Mouse (Mus musculus): Measurements from ENCODE around the gene Hist1h2bh.
A peak's percentile ranks its signal among the peaks of the same experiment; 100 is the strongest.

Hist1h2bh gene

DNA sequence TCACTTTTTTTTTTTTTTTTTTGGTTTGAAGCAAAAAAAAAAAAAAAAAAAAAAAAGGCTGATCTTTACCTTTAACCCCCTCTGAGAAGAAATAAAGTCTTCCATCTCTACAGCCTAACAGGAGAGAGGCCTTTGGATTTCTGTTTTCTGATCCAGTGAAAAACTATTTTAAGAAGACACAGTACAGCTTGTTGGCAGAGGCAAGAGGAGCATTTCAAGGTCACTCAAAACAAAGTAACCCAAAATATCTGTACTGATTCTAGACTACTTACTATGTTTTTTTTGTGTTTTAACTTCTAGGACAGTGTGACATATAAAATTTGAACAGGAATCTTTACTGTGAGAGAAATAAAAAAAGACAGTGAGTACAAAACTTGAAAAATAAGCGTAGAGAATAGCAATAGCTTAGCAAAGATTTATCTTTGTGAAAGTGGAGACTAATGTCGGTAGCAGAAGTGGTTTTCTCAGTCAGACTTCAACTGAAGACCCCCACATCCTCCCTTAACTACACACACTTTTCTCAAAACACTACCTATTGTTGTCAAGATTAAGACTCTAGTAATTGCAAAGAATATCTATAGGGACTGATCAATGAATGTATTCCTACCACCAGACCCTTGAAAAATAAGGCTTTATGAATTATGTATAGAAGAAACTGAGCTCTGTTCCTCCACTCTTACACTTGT lies 13.6 kb downstream of the Hist1h2bh start:
- no peak for DNase-seq

DNA sequence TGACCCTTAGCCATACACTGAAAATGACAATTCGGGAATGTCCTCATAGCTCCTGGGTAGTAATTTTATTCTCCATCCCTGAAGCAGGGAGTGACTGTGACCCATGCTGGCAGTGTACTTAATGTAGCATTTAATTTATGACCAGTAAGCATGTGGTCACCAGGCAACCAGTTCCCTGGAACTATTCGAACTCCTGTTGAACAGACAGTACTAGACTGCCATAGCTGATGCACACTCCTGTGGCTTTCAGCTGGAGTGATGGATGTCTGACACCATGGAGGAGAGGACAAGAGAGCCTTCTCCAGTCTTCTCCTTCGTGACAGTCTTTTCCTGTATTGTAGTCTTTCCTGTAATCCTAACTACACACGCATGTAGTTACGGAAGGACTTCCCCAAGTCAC lies 14.2 kb downstream of the Hist1h2bh start:
- DNase-seq, result no peak

DNA sequence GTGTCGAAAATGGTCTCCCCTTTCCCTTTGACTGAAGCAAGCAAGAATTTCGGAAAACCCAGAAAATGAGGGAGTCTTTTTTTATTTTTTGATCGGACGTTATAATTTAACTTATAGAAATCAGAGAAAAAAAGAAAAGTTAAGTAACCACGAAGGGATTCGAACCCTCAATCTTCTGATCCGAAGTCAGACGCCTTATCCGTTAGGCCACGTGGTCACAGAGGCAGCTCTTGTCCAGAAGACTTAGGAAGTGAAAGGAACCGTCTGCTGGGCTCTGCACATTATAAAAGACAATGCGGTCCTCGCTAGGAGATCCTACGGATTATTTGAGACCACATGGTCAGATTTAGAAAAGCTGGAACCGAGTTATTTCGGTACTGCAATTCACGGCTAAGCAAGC lies 16.9 kb downstream of the Hist1h2bh start:
- DNase-seq, result peak; percentile 84

DNA sequence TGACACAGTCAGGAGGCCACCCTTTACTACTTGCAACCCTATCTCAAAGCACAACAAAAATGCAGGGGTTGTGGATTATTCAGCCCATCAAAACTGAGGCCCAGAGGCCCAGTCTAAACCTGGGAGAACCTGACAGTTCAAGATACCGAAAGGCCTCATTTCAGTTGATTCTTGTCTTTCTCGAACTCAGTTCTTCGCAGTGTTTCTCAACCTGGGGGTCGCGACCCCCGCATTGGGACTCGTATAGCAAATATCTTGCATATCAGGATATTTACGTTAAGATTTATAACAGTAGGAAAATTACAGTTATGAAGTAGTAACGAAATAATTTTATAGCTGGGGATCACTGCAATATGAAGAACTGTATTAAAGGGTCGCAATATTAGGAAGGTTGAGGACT lies 17.3 kb downstream of the Hist1h2bh start:
- DNase-seq, result no peak

DNA sequence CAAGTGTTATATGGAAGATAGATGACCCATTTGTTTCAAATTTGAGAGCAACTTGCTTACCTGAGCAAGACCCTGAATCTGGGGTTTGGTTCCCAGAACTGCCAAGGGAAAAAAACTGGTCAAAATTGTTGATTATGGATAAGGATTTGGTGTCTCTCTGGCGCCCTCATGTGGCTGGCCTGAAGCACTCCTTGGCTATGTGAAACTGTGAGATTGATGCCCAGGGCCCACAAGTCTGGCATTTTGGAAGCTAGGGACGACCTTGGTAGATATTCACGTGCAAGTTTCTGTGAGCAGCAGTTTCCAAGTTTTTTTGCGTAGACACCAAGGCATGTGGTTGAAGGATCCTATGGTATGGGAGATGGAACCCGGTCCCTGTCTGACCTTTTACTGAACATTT lies 18.5 kb downstream of the Hist1h2bh start:
- peak; percentile 64 for DNase-seq

DNA sequence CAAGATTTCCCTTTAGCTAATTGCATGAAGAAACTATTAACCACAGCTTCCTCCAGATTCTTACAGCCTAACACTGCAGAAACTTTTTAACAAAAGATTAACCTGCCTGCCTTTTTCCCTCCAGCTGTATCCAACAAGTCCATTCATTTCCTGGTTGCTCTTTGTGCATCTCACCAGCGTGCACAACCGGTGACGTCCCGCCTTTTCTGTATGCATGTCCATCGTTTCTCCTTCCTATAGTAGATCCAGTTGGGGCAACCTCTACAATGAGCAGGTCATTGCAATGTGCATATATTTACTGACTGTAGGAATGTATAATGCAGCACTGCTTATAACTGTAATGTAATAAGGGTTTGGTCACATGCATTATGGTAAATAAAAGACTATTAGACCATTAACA lies 19.2 kb downstream of the Hist1h2bh start:
- DNase-seq, result no peak

DNA sequence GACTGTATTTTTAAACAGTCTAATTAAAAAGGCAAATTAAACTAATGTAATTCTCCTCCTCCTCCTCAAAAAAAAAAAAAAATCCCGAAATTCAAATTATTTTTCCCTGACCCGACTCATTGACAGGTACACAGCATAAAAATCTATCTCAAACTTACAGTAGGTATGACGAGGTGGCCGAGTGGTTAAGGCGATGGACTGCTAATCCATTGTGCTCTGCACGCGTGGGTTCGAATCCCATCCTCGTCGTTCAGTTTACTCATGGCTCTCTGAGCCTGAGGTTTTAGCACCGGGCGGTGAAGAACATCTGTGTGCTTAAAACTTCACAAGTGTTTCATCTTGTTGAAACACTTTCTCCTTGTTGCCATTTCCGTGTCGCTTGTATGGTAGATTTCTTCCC lies 21.5 kb downstream of the Hist1h2bh start:
- peak; percentile 73 for DNase-seq

DNA sequence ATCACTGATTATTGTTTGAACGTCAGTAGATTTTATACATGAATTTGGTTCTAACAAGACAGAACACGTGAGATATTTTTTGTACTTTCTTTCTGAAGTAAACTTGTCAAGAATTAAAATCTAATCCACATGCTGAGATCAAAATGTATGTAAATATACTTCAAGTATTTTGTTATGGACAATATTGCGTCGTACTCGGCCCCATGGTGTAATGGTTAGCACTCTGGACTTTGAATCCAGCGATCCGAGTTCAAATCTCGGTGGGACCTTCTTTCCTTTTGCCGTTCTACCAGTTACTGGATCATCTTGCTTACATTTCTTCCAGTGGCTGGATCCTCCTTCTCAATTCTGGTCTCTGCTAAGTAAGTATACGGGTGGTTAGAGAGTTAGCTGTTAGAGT lies 23.8 kb downstream of the Hist1h2bh start:
- DNase-seq, result peak; percentile 68

DNA sequence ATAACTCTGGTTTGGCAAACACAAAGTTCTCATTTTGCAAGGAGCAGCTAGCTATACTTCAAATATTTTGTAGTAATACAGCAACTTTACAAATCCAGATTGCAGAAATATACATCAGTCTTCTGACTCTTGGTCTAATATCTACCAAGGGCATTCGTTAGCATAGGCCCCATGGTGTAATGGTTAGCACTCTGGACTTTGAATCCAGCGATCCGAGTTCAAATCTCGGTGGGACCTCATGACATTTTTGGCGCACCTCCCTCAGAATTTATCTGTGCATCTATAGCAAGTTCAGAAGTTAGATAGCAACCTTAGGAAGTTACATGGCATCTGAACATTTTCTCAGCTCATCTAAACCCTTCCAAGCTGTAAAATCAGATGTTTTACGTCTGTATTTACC lies 24.3 kb downstream of the Hist1h2bh start:
- peak; percentile 71 for DNase-seq

DNA sequence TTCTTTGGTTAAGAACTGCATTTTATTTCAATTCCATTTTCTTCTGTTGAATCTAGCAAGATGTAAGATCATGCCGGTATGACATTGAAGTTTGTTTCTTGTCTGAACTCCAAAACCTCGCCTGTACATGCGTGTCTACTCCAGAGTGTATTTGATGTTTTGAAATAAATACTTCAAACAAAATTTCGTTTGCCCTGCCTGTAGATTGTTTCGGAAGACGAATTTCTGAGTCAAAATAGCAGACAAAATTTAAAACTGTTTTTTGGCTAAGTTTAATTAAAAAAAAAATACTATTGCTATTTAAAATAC lies 24.9 kb downstream of the Hist1h2bh start:
- no peak for DNase-seq

DNA sequence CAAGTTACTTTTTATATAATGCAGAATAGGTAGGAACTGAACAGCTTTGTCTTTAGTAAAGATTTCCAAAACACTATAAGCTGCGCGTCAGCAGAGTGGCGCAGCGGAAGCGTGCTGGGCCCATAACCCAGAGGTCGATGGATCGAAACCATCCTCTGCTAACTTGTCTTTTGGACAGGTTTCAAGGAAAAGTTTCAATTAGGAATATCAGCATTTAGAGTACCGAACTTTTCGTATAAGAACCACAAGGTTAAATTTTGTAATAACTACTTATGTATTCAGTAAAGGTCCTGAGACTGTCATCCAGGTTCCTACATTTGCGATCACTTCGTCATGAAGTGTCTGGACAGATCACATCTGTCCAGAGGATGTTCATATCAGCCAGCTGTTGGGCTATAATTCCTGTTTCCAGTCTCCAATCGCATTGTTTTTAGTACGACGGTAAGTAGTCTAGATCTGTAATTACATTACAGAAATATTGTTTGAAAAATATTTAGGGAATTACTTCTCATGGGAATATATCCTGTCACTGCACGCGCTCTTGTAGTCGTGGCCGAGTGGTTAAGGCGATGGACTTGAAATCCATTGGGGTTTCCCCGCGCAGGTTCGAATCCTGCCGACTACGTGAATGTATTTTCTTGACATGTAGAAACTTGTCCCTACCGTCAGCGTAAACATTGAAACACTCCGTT lies 25.4 kb downstream of the Hist1h2bh start:
- DNase-seq, result peak; percentile 82

DNA sequence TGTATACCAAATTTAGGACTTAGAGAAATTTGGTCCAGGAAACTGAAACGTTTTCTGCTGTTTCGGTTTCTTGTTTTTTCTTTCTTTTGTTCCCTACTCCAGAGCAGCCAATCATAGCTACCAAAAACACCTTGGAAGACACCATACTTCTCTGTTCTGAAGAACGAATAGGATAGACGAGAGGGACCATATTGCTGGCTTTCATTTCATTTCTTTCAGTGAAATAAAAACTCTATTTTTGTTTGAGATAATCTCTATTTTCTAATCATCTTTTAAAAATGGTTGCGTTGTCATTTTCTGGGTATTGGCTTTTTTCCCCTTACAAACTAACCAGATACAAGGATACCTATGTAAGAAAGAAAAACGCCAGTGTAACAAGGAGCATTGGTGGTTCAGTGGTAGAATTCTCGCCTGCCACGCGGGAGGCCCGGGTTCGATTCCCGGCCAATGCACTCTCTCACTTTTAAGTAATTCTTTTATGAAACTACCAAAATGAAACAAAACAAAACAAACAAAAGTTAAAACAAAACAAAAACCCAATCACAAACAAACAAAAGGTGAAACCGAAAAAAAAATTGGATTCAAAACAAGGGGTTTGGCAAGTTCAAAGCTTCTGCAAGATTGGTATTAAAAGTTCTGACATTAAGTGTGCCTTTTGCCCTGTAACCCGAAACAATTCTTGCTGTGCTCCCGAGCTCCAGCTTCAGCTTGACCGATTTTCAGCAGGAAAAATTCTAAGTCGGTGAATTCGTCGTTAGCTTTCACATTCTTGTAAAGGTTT lies 26.2 kb downstream of the Hist1h2bh start:
- peak; percentile 54 for DNase-seq

DNA sequence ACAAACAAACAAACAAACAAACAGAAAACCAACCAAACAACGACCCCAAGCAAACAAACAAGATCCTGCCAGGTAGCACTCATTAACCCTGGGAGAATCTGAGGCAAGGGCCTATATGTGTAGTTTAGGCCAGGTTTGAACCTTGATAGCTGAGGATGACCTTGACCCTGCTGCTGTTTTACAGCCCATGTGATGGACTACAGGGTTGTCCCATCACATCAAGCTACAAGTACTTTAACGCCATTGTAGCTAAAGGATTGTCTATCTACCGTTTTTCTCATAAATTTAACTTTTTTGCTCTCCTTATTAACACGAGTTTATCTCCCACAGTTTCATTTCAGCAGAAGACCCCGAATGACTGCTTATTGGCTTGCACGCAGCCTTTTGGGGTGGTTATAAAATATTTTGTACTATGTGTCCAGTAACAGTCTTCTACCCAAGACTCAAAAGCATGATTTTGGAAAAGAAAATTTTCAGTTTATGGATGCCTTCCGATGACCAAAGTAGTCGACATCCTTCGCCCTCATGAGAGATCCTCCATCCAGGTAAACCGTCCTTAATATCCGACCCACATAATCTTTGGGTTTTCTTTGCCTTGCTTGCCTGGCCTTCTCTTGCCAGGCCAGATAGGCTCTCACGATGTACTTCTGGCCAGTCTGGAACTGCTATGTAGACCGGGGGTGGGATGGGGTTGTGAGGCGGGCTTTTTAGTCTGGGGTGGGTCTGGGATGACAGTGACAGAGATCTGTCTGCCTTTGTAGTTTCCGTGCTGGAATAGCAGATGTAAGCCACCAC lies 27.2 kb downstream of the Hist1h2bh start:
- no peak for DNase-seq

DNA sequence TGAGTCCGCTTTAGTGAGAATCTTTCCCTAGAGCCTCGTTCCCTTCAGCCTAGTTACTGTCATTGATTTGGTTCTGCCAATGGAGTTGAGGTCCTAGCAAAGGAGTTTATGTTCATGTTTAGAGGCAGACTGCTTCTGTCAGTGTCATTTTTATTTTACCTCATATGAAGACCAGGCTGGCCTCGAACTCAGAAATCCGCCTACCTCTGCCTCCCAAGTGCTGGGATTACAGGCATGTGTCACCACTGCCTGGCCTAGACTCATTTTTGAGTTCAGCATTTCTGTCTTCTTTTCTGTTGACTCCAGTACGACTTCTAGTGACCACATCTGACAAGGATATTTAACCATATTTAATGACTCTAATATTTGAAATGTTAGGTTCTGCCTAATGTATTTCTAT lies 27.9 kb downstream of the Hist1h2bh start:
- no peak for DNase-seq

DNA sequence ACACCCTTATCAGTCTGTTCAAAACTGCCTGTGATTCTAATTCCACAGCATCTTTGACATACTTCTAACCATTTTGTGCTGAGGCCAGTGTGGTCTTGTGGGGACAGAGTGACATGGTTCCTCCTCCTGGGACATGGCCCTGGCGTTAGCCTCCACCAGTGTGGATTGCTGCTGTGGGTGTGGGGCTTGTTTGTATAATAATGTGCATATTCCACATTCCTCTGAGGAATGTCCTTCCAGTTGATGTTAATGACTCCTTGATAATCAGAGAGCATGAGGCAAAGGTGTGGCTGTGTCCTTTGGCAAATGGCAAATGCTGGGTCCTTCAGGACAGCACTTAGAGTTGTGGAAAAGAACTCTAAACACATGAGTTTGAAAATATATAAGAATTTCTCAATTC lies 29.7 kb downstream of the Hist1h2bh start:
- DNase-seq, result no peak

DNA sequence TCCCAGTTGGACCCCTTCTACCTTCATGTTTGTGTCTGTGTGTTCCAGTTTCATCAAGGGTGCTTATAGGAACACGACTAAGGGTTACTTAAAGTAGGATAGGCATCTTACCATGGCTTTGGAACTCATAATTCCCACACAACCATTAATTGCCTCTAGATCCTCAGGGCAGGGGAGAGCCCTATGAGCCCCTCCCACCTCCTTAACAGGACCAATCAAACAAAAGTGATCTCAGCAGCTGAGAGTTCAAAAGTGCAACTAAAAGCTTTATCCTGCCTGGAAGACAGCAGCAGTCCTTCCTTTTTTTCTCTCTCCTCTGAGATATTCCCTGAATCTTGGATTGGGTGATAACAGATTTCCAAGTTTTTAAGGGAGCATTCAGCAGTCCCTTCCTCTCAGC lies 33.1 kb downstream of the Hist1h2bh start:
- DNase-seq, result no peak

DNA sequence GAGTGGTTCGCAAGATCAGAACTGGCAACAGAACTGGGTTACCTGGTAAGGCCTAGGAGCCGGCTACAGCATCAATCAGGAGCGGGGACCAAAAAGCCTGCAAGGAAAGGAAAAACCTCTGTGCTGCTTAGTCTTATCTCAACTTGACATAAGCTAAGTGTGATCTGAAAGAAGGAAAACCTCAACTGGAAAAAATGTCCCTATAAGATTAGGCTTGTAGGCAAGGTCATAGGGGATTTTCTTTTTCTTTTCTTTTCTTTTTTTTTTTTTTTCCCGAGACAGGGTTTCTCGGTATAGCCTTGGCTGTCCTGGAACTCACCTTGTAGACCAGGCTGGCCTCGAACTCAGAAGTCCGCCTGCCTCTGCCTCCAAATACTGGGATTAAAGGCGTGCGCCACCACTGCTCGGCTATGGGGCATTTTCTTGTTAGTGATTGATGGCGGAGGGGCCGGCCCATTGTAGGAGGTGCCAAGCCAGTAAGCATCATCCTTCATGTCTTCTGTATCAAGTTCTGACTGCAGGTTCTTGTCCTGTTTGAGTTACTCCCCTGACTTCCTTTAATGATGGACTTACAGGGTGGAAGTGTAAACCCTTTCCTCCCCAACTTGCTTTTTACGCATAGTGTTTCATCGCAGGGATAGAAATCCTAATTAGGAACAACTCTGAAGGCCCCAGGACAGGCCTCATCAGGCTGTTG lies 36.2 kb downstream of the Hist1h2bh start:
- no peak for DNase-seq

DNA sequence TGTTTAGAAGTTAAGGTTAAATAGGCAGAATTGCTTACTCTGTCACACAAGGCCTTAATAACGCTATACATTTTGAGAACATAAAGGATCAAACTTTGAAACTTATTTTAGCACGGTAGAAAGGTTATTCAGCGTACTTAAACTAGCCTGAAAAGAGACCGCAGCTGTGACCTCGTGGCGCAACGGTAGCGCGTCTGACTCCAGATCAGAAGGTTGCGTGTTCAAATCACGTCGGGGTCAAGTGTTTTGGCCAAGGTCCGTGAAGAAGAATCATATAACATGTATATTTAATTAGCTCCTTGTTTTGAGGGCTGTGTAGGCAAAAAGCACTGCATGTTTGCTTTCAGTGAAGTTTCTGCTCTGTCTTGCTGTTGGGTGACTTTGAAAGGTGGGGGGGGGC lies 36.8 kb downstream of the Hist1h2bh start:
- no peak for DNase-seq

DNA sequence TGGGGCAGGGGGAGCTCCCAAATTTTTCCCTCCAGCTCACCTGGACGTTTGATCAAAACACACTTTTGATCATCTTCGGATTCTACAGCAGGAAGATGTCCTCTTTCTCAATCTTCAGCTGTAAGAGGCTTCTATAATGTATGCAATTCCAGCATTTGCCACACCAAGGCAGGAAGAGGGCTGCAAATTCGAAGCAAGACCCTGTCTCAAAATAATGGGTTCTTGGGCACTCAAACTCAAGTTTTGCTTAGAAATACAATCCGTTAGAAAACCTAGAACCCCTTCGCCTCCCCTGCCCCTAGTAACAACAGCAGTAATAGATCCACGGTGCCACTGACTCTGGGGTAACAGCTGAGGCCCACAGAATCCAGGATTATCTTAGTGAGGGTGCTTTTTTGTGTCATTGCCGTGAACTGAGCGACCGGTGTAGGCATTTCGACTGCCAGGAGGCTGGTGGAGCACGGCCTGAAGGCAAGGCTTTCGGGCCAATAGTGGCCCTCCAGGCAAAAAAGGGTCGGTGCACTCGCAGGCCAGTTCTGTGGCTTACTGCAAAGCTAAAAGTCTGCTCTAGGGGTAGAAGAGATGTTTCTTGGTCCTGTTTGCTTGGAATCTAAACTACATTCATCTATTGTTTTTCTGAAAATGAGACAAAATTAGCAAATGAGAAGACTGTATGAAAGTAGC lies 37.4 kb downstream of the Hist1h2bh start:
- DNase-seq, result no peak

DNA sequence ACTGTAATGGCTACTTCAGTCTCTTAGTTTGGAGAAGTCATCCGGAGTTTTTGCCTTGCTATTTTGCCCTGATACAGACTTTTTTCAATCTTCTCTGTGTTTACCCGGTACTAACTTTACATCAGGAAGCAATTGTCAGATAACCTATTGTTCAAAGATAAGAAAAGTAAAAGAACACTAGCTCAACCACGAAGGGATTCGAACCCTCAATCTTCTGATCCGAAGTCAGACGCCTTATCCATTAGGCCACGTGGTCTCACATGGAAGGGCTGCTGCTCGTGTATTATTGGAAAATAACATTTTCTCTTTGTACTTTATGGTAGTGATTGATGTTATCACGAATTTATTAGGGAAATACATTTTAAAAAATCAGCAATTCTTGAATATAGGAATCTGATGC lies 39.4 kb downstream of the Hist1h2bh start:
- no peak for DNase-seq

DNA sequence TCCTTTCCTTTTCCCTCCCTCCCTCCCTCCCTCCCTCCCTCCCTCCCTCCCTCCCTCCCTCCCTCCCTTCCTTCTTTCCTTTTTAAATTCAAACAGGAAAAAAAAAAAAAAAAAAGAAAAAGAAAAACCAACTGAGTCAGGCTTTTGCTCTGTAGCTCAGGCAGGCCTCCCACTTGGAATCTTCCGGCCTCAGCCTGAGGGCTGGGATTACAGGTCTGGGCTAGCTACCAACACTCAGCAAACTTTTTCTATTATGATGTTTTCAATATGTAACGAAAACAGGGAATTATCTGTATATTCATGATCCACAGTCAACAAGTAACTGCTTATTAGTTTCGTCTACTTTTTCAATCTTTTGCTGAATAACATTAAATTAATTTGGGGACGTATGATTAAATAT lies 40.3 kb downstream of the Hist1h2bh start:
- DNase-seq, result no peak

DNA sequence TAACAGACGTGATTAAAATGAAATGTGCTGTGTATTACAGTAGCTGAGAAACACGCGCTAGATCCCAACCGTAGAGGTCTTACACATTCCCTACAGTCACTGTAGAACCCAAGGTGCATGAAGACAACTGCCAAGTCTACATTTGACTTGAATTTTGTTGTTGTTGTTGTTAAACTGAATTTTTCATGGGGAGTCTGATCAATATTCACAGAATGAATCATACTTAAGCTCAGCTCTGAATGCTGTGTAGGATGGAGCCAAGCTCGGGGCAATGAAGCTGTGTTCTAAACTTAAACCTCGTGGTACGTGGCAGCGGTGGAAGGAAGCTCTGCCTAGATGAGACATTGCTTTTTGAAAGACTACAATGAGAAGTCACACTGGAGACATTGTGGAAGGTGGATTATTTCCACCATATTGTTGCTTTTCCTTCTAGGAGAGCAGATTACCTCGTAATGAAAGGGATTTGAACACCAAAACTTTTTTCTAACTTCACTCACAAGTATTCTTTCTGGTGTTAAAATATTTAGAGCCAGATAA lies 41.1 kb downstream of the Hist1h2bh start:
- DNase-seq, result no peak

Measured in cerebellum, adult 11-12 months (tissue).